Mouse (Mus musculus) embryonic facial prominence, embryonic 13.5 days (tissue): Measurements from ENCODE around the gene Anapc1. TPM values are rescaled to one million over a fixed set of nuclear protein-coding genes. Genes with fewer than 3 reads are reported as not detected.
"Not testable (repeated sequence)": the region's sequence is repeated elsewhere in the genome, so short reads cannot be mapped to it uniquely, and the experiment has no call there.

ENCODE experiments used
- ATAC-seq: fragments of 200-750 bp; cut with Nextera tagmentation; 2 replicates; pipeline ENCODE4 v1.8.0; 2017; ENCODE audit warnings: low read depth; ENCODE audit not compliant: insufficient number of reproducible peaks, insufficient read depth, low FRiP score, low TSS enrichment
- H3K27ac ChIP-seq: fragments of 300-500 bp; sonication (generic); 2 replicates; pipeline ENCODE4 v1.5.1; 2015; ENCODE audit warnings: moderate library complexity, mild to moderate bottlenecking, inconsistent platforms
- H3K27me3 ChIP-seq: fragments of 300-500 bp; sonication (generic); 2 replicates; pipeline ENCODE4 v1.6.1; 2015; ENCODE audit warnings: mild to moderate bottlenecking, inconsistent platforms
- H3K36me3 ChIP-seq: fragments of 300-500 bp; sonication (generic); 2 replicates; pipeline ENCODE4 v1.6.1; 2015; ENCODE audit warnings: mild to moderate bottlenecking, inconsistent platforms
- H3K4me1 ChIP-seq: fragments of 300-500 bp; sonication (generic); 2 replicates; pipeline ENCODE4 v1.6.1; 2015; ENCODE audit warnings: inconsistent platforms
- H3K4me2 ChIP-seq: fragments of 300-500 bp; sonication (generic); 2 replicates; pipeline ENCODE4 v1.6.1; 2015; ENCODE audit warnings: moderate library complexity, mild to moderate bottlenecking, inconsistent platforms
- H3K4me3 ChIP-seq: fragments of 300-500 bp; sonication (generic); 2 replicates; pipeline ENCODE4 v1.5.1; 2015; ENCODE audit warnings: mild to moderate bottlenecking, inconsistent platforms
- H3K9ac ChIP-seq: fragments of 300-500 bp; sonication (generic); 2 replicates; pipeline ENCODE4 v1.6.1; 2015; ENCODE audit warnings: mild to moderate bottlenecking, inconsistent platforms
- H3K9me3 ChIP-seq: fragments of 300-500 bp; sonication (generic); 2 replicates; pipeline ENCODE4 v1.6.1; 2016; ENCODE audit warnings: inconsistent platforms
- WGBS: fragments of 180-500 bp; shearing (Covaris S2); methylation state at CpG from one replicate; pipeline ENCODE4 v1.1.7; 2015; ENCODE audit warnings: mixed read lengths; 5-methylcytosine and 5-hydroxymethylcytosine counted together
- polyA plus RNA-seq: library from polyadenylated mRNA; unstranded; fragments of >200 nt; fragmentation: Nextera tagmentation; extraction: Ambion mirVana; gene quantifications from 2 replicates; pipeline ENCODE4 v1.2.1, GENCODE M21; 2015

Anapc1 gene
- polyA plus RNA-seq, 1 experiment from 2014 or later = 65.4 TPM

DNA sequence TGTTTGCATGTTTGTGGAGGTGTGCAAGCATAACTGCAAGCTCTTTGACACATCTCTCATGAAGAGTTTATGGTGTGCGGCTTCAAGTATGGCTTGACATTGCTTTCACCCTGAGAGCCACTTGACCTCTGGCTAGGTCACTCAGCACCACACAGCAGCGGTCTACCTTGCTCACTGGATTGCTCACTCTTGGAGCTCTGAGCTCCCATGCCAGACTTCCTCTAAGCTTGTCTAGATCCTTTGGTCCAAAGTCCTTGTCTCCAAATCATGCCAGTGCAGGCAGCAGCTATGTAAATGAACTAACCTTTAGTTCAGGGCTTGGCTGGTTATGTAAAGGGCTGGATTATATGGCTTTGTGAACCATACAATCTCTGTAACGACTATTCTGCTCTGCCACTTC is 9.2 kb upstream of the Anapc1 start:
- Histone ChIP-seq H3K36me3 (no peaks in the 10 kb centered on the region; the same call in 1 of the 2 replicates), H3K9ac (no peak overlapping the region), H3K4me2 (no peak overlapping the region), H3K4me3 (no peak overlapping the region), H3K27ac (no peak overlapping the region), H3K9me3 (no peaks in the 10 kb centered on the region), H3K27me3 (no peaks in the 10 kb centered on the region), H3K4me1 (peaks cover 19% of the 10 kb centered on the region)
- WGBS = 76% methylated on average over 3 of the region's 3 CpGs
- ATAC-seq = no peak

DNA sequence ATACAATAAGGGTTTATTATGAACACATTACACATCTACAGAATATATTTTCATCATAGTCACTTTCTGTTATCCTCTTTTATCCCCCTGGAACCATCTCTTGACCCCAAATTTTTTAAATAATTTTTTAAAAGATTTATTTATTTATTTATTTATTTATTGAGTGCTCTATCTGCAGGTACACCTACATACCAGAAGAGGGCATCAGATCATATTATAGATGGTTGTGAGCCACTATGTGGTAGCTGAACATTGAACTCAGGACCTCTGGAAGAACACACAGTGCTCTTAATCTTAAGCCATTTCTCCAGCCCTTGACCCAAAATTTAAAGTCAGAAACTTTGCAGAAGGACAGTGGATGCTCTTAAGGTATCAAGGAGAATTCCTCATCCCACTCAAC is 7.4 kb upstream of the Anapc1 start:
- Histone ChIP-seq H3K9ac (no peak overlapping the region), H3K9me3 (no peaks in the 10 kb centered on the region), H3K4me2 (no peak overlapping the region), H3K27me3 (no peaks in the 10 kb centered on the region), H3K27ac (no peak overlapping the region), H3K36me3 (no peaks in the 10 kb centered on the region), H3K4me3 (no peak overlapping the region), H3K4me1 (peaks cover 9% of the 10 kb centered on the region)
- no peak for ATAC-seq

DNA sequence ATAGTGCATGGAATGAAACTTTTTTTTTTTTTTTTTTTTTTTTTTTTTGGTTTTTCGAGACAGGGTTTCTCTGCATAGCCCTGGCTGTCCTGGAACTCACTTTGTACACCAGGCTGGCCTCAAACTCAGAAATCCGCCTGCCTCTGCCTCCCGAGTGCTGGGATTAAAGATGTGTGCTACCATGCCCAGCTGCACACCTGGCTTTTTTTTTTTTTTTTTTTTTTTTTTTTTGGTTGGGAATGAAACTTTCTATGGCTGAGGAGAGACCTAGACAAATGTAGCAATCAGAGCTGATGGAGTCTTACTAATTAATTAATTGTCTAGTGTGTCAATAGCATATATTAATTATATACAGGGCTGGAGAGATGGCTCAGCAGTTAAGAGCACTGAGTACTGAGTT is 6.6 kb upstream of the Anapc1 start:
- H3K4me3 ChIP-seq, ATAC-seq, H3K9me3 ChIP-seq, H3K4me2 ChIP-seq, H3K27me3 ChIP-seq, H3K9ac ChIP-seq, H3K4me1 ChIP-seq, H3K27ac ChIP-seq, H3K36me3 ChIP-seq: not testable (repeated sequence)
- WGBS = 94% methylated on average over 3 of the region's 3 CpGs

GRCm38 (mm10) chr2:128693236-128693635 is 6.0 kb upstream of the Anapc1 start:
- H3K9ac ChIP-seq = no peak overlapping the region
- H3K36me3 ChIP-seq = no peaks in the 10 kb centered on the region
- H3K4me3 ChIP-seq = no peak overlapping the region
- no peaks in the 10 kb centered on the region for H3K9me3 ChIP-seq
- no peak overlapping the region for H3K4me2 ChIP-seq
- H3K27ac ChIP-seq = peak overlapping the region; percentile 22; the same call in 1 of the 2 replicates
- no peaks in the 10 kb centered on the region for H3K27me3 ChIP-seq
- WGBS = 69% methylated on average over 4 of the region's 4 CpGs
- peaks cover 9% of the 10 kb centered on the region for H3K4me1 ChIP-seq
- ATAC-seq = no peak

DNA sequence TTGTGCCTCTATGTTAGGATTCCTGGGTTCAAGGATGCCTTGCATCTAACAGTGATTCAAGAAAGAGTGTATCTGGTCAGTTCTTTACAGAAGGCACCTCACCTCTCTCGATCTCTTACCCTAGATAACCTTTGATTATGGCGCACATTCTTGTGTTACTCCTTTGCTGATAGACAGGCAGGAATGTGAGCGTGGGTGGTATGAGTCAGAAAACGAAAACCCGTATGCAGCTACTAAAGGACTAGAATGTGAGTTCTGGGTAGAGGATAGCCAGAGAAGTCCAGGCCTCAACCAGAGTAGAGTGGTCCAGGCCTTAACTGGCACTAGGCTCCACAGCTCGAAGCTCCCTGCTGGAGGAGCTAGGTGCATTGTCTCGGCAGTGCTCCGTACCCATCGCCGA is 5.6 kb upstream of the Anapc1 start:
- Histone ChIP-seq H3K4me2 (no peak overlapping the region), H3K9ac (no peak overlapping the region), H3K27me3 (no peaks in the 10 kb centered on the region), H3K4me3 (no peak overlapping the region), H3K36me3 (no peaks in the 10 kb centered on the region), H3K9me3 (no peaks in the 10 kb centered on the region), H3K27ac (peak overlapping the region; percentile 22; the same call in 1 of the 2 replicates), H3K4me1 (peaks cover 9% of the 10 kb centered on the region)
- no peak for ATAC-seq
- WGBS = 85% methylated on average over 10 of the region's 10 CpGs

GRCm38 (mm10) chr2:128692336-128692735 is 5.1 kb upstream of the Anapc1 start:
- Histone ChIP-seq H3K9me3 (no peaks in the 10 kb centered on the region), H3K4me1 (peaks cover 5% of the 10 kb centered on the region), H3K36me3 (no peaks in the 10 kb centered on the region), H3K27ac (peak overlapping the region; percentile 22; the same call in 1 of the 2 replicates), H3K4me3 (no peak overlapping the region), H3K9ac (no peak overlapping the region), H3K4me2 (no peak overlapping the region), H3K27me3 (no peaks in the 10 kb centered on the region)
- WGBS = 47% methylated on average over 14 of the region's 14 CpGs
- no peak for ATAC-seq

- Histone ChIP-seq H3K4me1 (peaks cover 14% of the 10 kb centered on the region), H3K27me3 (no peaks in the 10 kb centered on the region), H3K9ac (peak overlapping the region; percentile 98), H3K9me3 (no peaks in the 10 kb centered on the region), H3K4me3 (peak overlapping the region; percentile 95), H3K4me2 (peak overlapping the region; percentile 78), H3K27ac (peak overlapping the region; percentile 89), H3K36me3 (peaks cover 20% of the 10 kb centered on the region)
- 36% methylated on average over 10 of the region's 10 CpGs for WGBS
- peak; percentile 53; the same call in 1 of the 2 replicates for ATAC-seq
Observed at GRCm38 (mm10) chr2:128687558-128688120, 448 bp upstream of the Anapc1 start.

DNA sequence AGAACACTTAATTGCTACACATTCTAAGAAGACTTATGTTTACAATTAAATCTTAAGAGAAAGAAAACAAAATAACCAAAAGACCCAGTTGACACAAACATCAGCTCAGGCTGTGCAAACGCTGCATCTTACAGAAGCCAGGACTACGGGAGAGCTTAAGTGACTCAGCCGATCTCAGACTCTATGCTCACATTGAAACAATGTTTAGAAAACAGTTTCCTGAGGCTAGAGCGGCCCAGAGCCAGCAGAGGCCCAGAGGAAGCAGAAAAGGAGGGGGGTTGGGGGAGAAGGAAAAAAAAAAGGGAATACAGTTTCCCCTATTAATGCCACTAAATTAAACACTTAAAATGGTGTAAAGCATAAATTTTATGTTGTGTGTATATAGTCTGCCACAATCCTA is 6.5 kb downstream of the Anapc1 start:
- H3K9me3 ChIP-seq = no peaks in the 10 kb centered on the region
- no peak for ATAC-seq
- no peak overlapping the region for H3K27ac ChIP-seq
- no peak overlapping the region for H3K9ac ChIP-seq
- 64% methylated on average over 4 of the region's 4 CpGs for WGBS
- H3K4me2 ChIP-seq = no peak overlapping the region
- no peaks in the 10 kb centered on the region; the same call in 1 of the 2 replicates for H3K4me1 ChIP-seq
- H3K36me3 ChIP-seq = peaks cover 76% of the 10 kb centered on the region
- no peak overlapping the region for H3K4me3 ChIP-seq
- H3K27me3 ChIP-seq = no peaks in the 10 kb centered on the region

DNA sequence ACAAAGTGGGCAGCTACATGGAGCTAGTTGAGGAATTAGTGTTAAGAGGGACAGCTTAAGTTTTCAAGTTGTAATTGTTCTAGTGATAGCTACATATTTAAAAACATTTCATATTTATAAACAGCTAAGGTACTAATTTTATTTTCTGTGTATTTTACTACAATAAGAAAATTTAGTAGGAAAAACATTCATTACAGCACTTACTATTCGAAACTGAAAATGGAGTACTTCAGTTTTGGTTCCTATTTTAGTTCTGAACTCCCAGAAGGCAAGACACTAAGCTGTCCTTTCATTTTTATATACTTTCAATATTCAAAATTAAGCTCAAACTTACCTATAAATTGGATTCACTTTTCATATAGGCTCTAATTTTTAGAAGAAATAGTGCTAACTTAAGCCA is 66.6 kb downstream of the Anapc1 start:
- WGBS = 90% methylated on average over 1 of the region's 1 CpGs
- Histone ChIP-seq H3K4me2 (no peak overlapping the region), H3K4me1 (no peaks in the 10 kb centered on the region), H3K9me3 (no peaks in the 10 kb centered on the region), H3K27ac (no peak overlapping the region), H3K9ac (no peak overlapping the region), H3K4me3 (no peak overlapping the region), H3K27me3 (no peaks in the 10 kb centered on the region), H3K36me3 (peaks cover 91% of the 10 kb centered on the region)
- ATAC-seq = no peak

DNA sequence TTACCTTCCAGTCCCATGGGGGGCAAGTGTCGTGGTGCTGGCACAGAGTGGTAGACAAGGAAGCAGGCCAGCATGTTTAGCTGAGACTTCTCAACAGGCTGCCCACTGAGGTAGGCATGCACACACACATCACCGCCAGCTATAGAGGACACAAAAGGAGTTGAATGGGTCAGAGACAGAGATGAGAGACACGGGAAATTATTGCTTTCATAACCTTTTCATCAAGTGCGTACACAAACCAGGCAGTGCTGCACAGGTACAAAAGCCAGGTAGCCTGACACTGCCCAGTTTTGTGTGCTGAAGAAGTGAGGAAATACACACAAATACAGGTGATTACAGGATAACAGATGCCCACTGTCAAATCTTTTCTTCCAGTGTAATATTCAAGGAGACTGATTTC is 71.8 kb downstream of the Anapc1 start:
- Histone ChIP-seq H3K36me3 (peaks cover 91% of the 10 kb centered on the region), H3K4me3 (no peak overlapping the region), H3K9me3 (no peaks in the 10 kb centered on the region), H3K4me1 (no peaks in the 10 kb centered on the region), H3K27me3 (no peaks in the 10 kb centered on the region), H3K4me2 (no peak overlapping the region), H3K9ac (no peak overlapping the region), H3K27ac (no peak overlapping the region)
- no peak for ATAC-seq
- WGBS = 93% methylated on average over 4 of the region's 4 CpGs

DNA sequence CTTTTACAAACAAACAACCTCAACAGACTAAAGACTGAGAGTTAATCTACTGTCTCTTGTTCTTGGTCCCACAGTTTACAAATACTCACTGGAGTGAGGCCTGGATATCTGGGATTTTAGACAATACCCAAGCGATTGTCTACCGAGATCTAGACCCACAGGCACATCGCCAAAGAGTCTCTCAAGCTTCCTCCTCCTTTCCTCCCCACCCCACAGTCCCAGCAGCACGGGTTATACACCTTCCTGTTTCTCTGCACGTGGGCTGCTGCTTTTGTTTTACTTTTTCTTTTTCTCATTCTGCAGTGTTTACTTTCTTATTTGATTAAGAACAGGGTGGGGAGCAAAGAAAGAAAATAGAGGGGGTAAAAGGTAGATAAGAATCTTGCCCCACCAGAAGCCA is 73.8 kb downstream of the Anapc1 start:
- Histone ChIP-seq H3K9me3 (no peaks in the 10 kb centered on the region), H3K27ac (no peak overlapping the region), H3K36me3 (peaks cover 84% of the 10 kb centered on the region), H3K9ac (no peak overlapping the region), H3K4me3 (no peak overlapping the region), H3K4me2 (no peak overlapping the region), H3K27me3 (no peaks in the 10 kb centered on the region), H3K4me1 (no peaks in the 10 kb centered on the region)
- 81% methylated on average over 5 of the region's 5 CpGs for WGBS
- no peak for ATAC-seq

DNA sequence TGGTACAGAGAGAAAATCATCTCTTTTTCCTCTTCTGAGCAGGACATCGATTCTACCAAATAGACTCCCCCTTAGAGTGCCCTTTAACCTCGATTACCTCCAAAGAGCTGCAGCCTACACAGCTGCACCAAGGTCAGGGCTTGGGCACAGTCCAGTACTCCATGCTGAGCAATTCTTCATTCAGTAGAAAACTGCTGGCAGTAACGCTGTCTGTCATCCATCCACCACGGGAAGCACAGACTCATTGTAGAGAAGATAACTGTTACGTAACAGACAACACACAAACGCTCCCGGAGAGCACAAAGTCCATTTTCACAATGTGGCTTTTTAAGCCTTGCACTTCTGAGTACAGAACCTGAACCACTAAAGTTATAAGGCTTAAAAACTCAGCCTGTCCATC is 74.9 kb downstream of the Anapc1 start:
- Histone ChIP-seq H3K4me3 (no peak overlapping the region), H3K9me3 (no peaks in the 10 kb centered on the region), H3K36me3 (peaks cover 73% of the 10 kb centered on the region), H3K27ac (no peak overlapping the region), H3K4me1 (no peaks in the 10 kb centered on the region), H3K9ac (no peak overlapping the region), H3K27me3 (no peaks in the 10 kb centered on the region), H3K4me2 (no peak overlapping the region)
- WGBS = 95% methylated on average over 7 of the region's 7 CpGs
- no peak for ATAC-seq
